Mouse (Mus musculus) heart, embryonic 15.5 days (tissue): ENCODE data around the gene Chst10. TPM values are rescaled to one million over a fixed set of nuclear protein-coding genes. Genes with fewer than 3 reads are reported as not detected.

Source experiments
- ATAC-seq: fragments of 200-750 bp; cut with Nextera tagmentation; replicated peaks from 2 replicates; pipeline ENCODE4 v1.8.0; 2017; ENCODE audit warnings: low read depth, moderate TSS enrichment; ENCODE audit not compliant: insufficient number of reproducible peaks, insufficient read depth, low FRiP score
- H3K27ac ChIP-seq: fragments of 300-500 bp; sonication (generic); 2 replicates; pipeline ENCODE4 v1.5.1; 2015; ENCODE audit warnings: mild to moderate bottlenecking, inconsistent platforms
- H3K27me3 ChIP-seq: fragments of 300-500 bp; sonication (generic); 2 replicates; pipeline ENCODE4 v1.6.1; 2015; ENCODE audit warnings: inconsistent platforms
- H3K36me3 ChIP-seq: fragments of 300-500 bp; sonication (generic); 2 replicates; pipeline ENCODE4 v1.6.1; 2015; ENCODE audit warnings: mild to moderate bottlenecking, inconsistent platforms
- H3K4me1 ChIP-seq: fragments of 300-500 bp; sonication (generic); replicated peaks from 2 replicates; pipeline ENCODE4 v1.6.1; 2015; ENCODE audit warnings: inconsistent platforms
- H3K4me2 ChIP-seq: fragments of 300-500 bp; sonication (generic); 2 replicates; pipeline ENCODE4 v1.6.1; 2015; ENCODE audit warnings: inconsistent platforms, mild to moderate bottlenecking, moderate library complexity
- H3K4me3 ChIP-seq: fragments of 300-500 bp; sonication (generic); 2 replicates; pipeline ENCODE4 v1.5.1; 2015; ENCODE audit warnings: mild to moderate bottlenecking, inconsistent platforms
- H3K9ac ChIP-seq: fragments of 300-500 bp; sonication (generic); 2 replicates; pipeline ENCODE4 v1.6.1; 2015; ENCODE audit warnings: mild to moderate bottlenecking, inconsistent platforms
- H3K9me3 ChIP-seq: fragments of 300-500 bp; sonication (generic); replicated peaks from 2 replicates; pipeline ENCODE4 v1.6.1; 2016; ENCODE audit warnings: inconsistent platforms
- WGBS: fragments of 180-500 bp; shearing (Covaris S2); methylation state at CpG from one replicate; pipeline ENCODE4 v1.1.7; 2015; ENCODE audit warnings: mixed read lengths; 5-methylcytosine and 5-hydroxymethylcytosine counted together
- polyA plus RNA-seq: library from polyadenylated mRNA; unstranded; fragments of >200 nt; fragmentation: Nextera tagmentation; extraction: Ambion mirVana; gene quantifications from 2 replicates; pipeline ENCODE4 v1.2.1, GENCODE M21; 2015

Gene Chst10
- polyA plus RNA-seq, 1 experiment from 2014 or later, result 1.6 TPM

DNA sequence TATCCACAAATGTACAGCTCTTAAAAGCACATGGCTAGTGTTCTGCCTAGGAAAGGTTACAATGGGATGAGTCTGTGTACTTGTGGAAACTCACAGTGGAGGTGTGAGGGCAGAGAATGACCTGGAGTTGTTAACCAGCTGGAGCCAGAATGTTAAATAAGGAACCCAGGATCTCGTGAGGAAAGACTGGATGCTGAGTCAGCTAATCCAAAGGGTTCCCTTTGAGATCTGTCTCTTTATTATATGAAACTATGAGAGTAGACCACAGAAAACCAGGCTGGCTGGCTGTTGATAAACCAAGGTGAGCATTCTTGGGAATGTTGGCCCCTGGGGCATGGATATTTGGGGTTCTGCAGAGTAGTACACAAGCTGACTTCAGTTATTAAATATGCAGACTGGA, 58.0 kb downstream of the Chst10 start:
- ATAC-seq, result no peak
- H3K27ac ChIP-seq, result no peak overlapping the region
- no peak overlapping the region for H3K4me3 ChIP-seq

DNA sequence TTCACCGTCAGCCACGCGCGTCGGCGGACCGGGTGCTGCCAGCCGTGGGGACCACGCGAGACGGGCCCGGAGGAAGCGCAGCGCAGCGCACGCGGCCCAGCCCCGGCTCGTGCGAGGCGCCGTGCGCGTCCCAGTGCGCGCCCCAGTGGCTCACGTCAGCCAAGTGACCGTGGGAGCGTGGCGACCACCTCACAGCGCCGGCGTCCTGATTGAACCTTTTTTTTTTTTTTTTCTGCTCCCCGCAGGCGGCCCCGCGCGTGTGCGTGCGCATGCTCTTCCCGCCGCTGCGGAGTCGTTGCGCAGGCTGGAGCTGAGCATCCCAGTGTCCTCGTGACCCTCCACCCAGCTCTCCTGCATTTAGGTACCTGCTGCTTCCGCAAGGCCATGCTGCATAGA, 61.5 kb downstream of the Chst10 start, which contains the start of gene Lonrf2:
TSS of gene Lonrf2 (minus strand) at position 235 of the 396 bp plus-strand sequence.
- H3K4me1 ChIP-seq, result peaks cover 3% of the 10 kb centered on the region; the same call in 1 of the 2 replicates
- H3K4me2 ChIP-seq, result peak within 1 kb of the TSS; percentile 89
- peaks cover 19% of the 10 kb centered on the region for H3K27me3 ChIP-seq
- H3K4me3 ChIP-seq, result peak within 1 kb of the TSS; percentile 57
- no peaks in the 10 kb centered on the region for H3K36me3 ChIP-seq
- peak; percentile 64; the same call in 1 of the 2 replicates for ATAC-seq
- no peak within 1 kb of the TSS for H3K27ac ChIP-seq
- H3K9ac ChIP-seq, result peak within 1 kb of the TSS; percentile 55
- WGBS, result 1% methylated on average over 41 of the region's 47 CpGs
- no peaks in the 10 kb centered on the region for H3K9me3 ChIP-seq

More for the DNA sequence above, 58.0 kb downstream of the Chst10 start:
- peaks cover 3% of the 10 kb centered on the region; the same call in 1 of the 2 replicates for H3K4me1 ChIP-seq
- H3K27me3 ChIP-seq, result peaks cover 19% of the 10 kb centered on the region
- no peak overlapping the region for H3K9ac ChIP-seq
- H3K4me2 ChIP-seq, result no peak overlapping the region
- WGBS, result 26% methylated on average over 1 of the region's 1 CpGs
- no peaks in the 10 kb centered on the region for H3K9me3 ChIP-seq
- no peaks in the 10 kb centered on the region for H3K36me3 ChIP-seq

DNA sequence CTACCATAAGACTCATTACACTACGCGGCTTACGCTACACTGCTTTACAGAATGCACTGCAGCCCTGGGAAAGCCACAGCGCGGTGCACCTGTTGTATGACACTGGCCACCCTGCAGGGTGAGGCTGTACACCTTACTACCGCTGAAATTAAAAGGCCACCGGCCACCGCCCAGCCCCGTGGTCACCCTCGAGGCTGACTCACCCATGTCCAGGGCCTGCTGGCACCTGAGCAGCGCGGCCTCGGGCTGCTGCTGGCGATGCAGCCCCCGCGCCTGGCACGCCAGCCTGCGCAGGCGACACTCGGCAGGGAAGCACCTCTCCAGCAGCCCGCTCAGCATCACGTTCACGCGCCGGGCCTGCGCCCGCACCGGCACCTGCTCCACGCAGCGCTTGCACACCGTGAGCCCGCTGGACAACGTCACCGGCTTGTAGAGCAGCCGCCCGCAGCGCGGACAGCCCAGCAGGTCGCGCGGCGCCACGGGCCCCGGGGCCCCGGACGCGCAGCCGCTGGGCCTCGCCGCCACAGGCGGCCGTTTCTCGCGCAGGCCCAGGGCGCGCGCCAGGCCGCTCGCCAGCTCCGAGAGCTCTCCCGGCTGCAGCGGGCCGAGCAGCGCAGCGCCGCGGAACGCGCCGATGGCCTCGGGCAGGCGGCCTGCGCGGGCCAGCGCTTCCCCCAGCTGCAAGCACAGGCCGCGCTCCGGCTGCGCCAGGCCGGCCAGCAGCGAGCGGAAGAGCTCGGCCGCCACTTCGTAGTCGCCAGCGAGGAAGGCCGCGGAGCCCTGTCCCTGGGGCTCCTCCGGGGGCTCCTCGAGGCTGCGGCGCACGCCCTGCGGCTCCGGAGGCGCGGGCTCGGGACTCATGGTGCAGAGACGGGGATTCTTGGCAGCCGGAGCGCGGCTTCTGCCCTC, 62.1 kb downstream of the Chst10 start:
- H3K4me2 ChIP-seq, result peak overlapping the region; percentile 89
- H3K4me1 ChIP-seq, result peaks cover 3% of the 10 kb centered on the region; the same call in 1 of the 2 replicates
- peak overlapping the region; percentile 57 for H3K4me3 ChIP-seq
- no peaks in the 10 kb centered on the region for H3K9me3 ChIP-seq
- no peak overlapping the region for H3K27ac ChIP-seq
- peak overlapping the region; percentile 55 for H3K9ac ChIP-seq
- 3% methylated on average over 90 of the region's 103 CpGs for WGBS
- H3K36me3 ChIP-seq, result no peaks in the 10 kb centered on the region
- peaks cover 19% of the 10 kb centered on the region for H3K27me3 ChIP-seq
- ATAC-seq, result peak; percentile 79

DNA sequence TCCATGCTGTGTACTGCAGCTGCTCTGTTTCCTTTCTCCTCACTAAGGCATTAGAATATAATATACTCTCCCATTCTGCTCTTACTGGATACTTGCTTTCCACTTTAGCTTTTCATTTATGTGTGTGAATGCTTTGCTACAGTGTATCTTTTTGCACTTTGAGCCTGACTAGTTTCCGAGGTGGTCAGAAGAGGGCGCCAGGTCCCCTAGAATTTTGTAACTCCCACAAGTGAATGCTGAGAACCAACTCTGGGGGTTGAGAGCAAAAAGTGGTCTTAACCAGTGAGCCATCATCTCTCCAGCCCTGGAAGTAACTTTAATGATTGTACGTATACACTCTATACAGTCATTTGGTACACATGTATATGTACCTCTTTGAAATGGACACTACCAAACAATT, 63.1 kb downstream of the Chst10 start:
- peaks cover 19% of the 10 kb centered on the region for H3K27me3 ChIP-seq
- no peaks in the 10 kb centered on the region for H3K9me3 ChIP-seq
- H3K4me1 ChIP-seq, result peaks cover 3% of the 10 kb centered on the region; the same call in 1 of the 2 replicates
- no peak overlapping the region for H3K9ac ChIP-seq
- ATAC-seq, result no peak
- WGBS, result 38% methylated on average over 3 of the region's 3 CpGs
- H3K36me3 ChIP-seq, result no peaks in the 10 kb centered on the region
- H3K27ac ChIP-seq, result no peak overlapping the region
- H3K4me2 ChIP-seq, result peak overlapping the region; percentile 89
- peak overlapping the region; percentile 57; the same call in 1 of the 2 replicates for H3K4me3 ChIP-seq

DNA sequence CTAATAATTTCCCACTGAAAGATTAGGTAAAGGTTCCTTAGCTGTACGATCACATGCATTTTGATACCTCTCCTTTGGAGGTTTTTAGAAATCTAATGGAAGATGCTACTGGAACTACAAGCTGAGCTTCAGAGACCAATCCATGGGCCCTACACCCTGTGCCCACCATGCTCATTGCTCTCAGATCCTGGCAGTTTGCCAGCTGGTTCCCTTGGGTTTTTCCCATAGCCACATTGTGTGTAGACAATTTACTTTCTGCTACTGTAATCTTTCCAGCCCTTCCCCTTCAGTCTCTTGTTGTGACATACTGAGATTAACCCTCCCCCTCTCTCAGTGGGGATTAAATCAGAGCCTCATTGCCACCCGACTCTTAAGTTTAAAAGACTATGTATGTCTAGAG, 73.0 kb downstream of the Chst10 start:
- ATAC-seq, result no peak
- Histone ChIP-seq H3K4me3 (no peak overlapping the region), H3K9ac (no peak overlapping the region), H3K4me2 (no peak overlapping the region), H3K27ac (no peak overlapping the region), H3K9me3 (no peaks in the 10 kb centered on the region), H3K27me3 (no peaks in the 10 kb centered on the region), H3K36me3 (no peaks in the 10 kb centered on the region), H3K4me1 (no peaks in the 10 kb centered on the region)
- WGBS, result 73% methylated on average over 2 of the region's 2 CpGs

DNA sequence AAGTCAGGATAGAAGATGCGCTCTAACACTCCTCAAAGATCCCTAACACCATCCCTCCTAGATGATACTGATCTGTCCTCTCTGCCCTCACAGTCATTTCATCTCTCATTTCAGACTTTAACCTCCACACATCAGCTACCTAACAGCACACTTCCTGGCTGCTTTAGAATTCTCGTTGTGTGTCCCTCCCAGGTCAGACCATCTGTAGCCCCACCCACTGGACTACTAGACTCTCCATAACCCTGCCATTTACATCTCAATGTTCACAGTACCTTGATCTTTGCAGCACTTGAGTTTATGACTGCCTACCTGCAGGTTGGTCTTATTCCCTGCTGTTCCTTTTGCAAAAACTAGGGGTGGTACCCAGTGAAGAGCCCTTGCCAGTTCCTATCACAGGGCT, 74.1 kb downstream of the Chst10 start:
- Histone ChIP-seq H3K4me1 (no peaks in the 10 kb centered on the region), H3K36me3 (no peaks in the 10 kb centered on the region), H3K27ac (no peak overlapping the region), H3K9me3 (no peaks in the 10 kb centered on the region), H3K9ac (no peak overlapping the region), H3K4me2 (no peak overlapping the region), H3K4me3 (no peak overlapping the region), H3K27me3 (no peaks in the 10 kb centered on the region)
- 71% methylated on average over 2 of the region's 2 CpGs for WGBS
- no peak for ATAC-seq

DNA sequence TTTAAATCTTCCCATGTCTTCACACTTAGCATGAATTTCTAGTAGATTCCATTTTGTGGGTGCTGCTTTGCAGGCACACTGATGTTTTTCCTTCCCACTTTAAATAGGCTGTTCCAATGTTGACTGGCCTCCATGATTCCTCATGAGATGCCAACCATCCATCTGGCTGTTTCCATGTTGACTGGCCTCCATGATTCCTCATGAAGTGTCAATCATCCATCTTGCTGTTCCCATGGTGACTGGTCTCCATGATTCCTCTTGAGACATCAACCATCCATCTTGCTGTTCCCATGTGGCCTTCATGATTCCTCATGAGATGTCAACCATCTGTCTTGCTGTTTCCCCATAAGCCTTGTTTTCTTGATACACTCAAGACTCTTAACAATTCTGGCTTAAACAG, 78.3 kb downstream of the Chst10 start:
- Histone ChIP-seq H3K4me1 (no peaks in the 10 kb centered on the region), H3K36me3 (no peaks in the 10 kb centered on the region), H3K4me2 (no peak overlapping the region), H3K9me3 (no peaks in the 10 kb centered on the region), H3K27ac (no peak overlapping the region), H3K9ac (no peak overlapping the region), H3K4me3 (no peak overlapping the region), H3K27me3 (no peaks in the 10 kb centered on the region)
- no peak for ATAC-seq

DNA sequence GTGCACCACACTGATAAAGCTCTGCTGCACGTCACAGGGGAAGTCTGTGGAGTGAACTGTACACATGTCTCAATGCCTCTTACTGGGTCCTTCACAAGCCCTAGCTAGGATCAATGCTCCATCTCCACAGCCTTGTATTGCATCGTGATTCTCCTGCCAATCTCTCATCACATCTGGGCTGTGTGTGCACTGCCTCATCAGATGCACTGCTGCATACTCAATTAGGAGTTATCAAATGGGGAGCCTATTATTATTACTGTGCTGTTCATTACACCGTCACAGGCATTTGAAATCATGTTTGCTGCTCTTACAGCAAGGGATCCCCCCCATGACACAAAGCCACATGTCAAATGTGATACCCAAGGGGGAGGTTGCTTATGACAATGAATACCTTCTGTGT, 80.3 kb downstream of the Chst10 start:
- Histone ChIP-seq H3K4me1 (no peaks in the 10 kb centered on the region), H3K9me3 (no peaks in the 10 kb centered on the region), H3K4me3 (no peak overlapping the region), H3K27ac (no peak overlapping the region), H3K36me3 (no peaks in the 10 kb centered on the region), H3K4me2 (no peak overlapping the region), H3K9ac (no peak overlapping the region), H3K27me3 (no peaks in the 10 kb centered on the region)
- no peak for ATAC-seq
- WGBS, result 69% methylated on average over 3 of the region's 3 CpGs

DNA sequence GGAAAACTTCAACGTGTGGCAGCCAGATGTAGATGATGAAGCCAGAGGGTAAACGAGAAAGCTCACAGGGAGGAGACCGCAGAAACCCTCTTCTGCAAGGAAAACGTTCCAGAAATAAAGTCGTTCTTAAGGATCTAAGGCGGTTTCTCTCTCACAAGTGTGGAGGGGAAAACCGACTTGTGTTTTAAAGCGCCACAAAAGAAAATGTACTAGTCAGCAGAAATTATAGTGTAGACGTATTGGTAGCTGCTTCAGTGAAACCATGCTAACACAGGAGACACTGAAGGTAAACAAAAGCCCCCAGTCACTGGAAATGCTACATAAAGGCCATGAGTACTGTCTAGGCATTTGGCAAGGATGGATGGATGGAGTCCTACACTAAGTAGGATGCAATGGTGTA, 80.7 kb downstream of the Chst10 start:
- H3K4me3 ChIP-seq, result no peak overlapping the region
- H3K4me1 ChIP-seq, result no peaks in the 10 kb centered on the region
- H3K27ac ChIP-seq, result no peak overlapping the region
- no peaks in the 10 kb centered on the region for H3K9me3 ChIP-seq
- WGBS, result 68% methylated on average over 9 of the region's 9 CpGs
- H3K4me2 ChIP-seq, result no peak overlapping the region
- H3K27me3 ChIP-seq, result no peaks in the 10 kb centered on the region
- H3K36me3 ChIP-seq, result no peaks in the 10 kb centered on the region
- no peak for ATAC-seq
- no peak overlapping the region for H3K9ac ChIP-seq

DNA sequence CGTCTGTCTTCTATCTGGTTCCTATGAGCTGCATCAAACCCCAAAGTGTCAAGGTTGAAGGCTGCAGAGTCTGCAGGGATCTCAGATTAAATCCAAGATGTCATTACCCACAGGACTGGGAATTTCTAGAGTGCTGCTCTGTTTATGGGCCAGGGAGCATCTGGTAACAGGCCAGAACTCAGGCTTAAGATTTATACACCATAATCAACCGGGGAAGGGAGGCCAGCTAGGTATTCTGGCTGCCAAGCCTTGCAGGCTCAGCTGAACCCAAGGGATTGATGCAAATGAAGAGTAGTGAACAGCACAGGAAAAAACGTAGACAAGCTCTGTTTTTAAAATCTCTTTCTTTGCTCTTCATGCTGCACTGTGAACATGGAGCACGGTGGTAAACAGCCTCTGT, 81.7 kb downstream of the Chst10 start:
- H3K9me3 ChIP-seq, result no peaks in the 10 kb centered on the region
- no peak overlapping the region for H3K9ac ChIP-seq
- H3K4me1 ChIP-seq, result no peaks in the 10 kb centered on the region
- H3K4me3 ChIP-seq, result no peak overlapping the region
- ATAC-seq, result no peak
- H3K4me2 ChIP-seq, result no peak overlapping the region
- H3K36me3 ChIP-seq, result 0 out of 2 replicates have a peak, but pooled peaks cover 3% of the 10 kb centered on the region
- no peaks in the 10 kb centered on the region for H3K27me3 ChIP-seq
- 54% methylated on average over 4 of the region's 4 CpGs for whole genome bisulfite sequencing
- H3K27ac ChIP-seq, result no peak overlapping the region
